Mouse (Mus musculus): ENCODE measurements at regions not wholly inside any gene's neighbourhood (a gene's known extent, or its start where the extent isn't known, plus 50 kb on each side); places are given as distances from the start of the nearest gene placed in this dataset.
A peak's percentile ranks its signal among the peaks of the same experiment; 100 is the strongest.

DNA sequence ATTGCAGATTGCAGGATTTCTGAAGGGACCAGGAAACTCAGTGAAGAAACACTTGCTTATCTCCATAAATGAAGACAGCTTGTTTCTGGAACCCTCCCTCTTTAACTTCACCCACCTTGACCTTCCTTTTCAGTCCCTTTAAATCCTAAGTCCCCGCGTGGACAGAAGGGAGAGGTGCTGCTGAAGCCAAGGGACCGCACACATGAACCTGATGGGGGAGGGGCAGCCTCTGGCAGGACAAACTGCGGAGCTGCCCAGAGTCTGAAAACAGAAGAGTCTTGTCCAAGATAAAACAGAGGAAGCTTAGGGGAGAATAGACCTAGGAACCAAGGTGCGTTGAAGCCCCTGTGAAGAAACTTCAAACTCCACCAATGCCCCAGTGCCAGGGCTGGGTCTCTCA is 368.9 kb upstream of the Tbx3 start:
- Histone ChIP-seq H3K4me1 (ENCODE audit: insufficient read depth, low read depth, low read length) (no peaks in the 10 kb centered on the region), H3K4me3 (ENCODE audit: low read depth, low read length) (no peak overlapping the region), H3K27me3 (replicated peaks; ENCODE audit: insufficient read depth, low read length) (no peaks in the 10 kb centered on the region), H3K27ac (ENCODE audit: low read length) (no peak overlapping the region), H3K4me2 (replicated peaks; ENCODE audit: low read depth, low read length) (no peak overlapping the region), H3K36me3 (ENCODE audit: insufficient read depth, low read length) (no peaks in the 10 kb centered on the region), H3K9ac (replicated peaks; ENCODE audit: low read depth) (no peak overlapping the region), H3K9me3 (ENCODE audit: low read length) (no peaks in the 10 kb centered on the region)
- DNase-seq (ENCODE audit: low spot score) (no peak), ATAC-seq (no peak)
- TF ChIP-seq CTCF (IDR thresholded peaks at IDR 0.05) (no peak), EP300 (IDR thresholded peaks at IDR 0.05) (no peak)
- WGBS: 40% methylated on average over 5 of the region's 5 CpGs

DNA sequence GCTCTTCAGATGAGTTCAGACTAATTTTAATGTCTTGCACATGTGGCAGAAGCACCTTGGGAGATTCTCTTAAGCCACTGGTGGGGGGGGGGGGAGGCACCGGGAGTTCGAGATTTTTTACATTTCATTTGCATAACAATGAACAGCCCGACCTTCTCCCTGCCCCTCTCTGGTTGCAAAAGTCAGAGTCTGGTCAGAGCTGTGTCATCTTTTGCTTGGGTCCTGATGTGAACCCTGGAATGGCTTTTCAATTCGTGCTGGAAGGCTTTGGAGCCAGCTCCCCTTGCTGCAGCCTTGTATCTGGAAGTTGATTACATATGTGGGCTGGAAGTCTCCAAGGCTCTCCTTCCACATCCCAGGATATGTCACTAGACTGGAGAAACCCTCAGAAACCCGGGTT is 365.7 kb upstream of the Tbx3 start:
- Histone ChIP-seq H3K4me2 (replicated peaks; ENCODE audit: low read depth, low read length) (no peak overlapping the region), H3K4me1 (ENCODE audit: insufficient read depth, low read depth, low read length) (no peaks in the 10 kb centered on the region), H3K9me3 (ENCODE audit: low read length) (no peaks in the 10 kb centered on the region), H3K27me3 (replicated peaks; ENCODE audit: insufficient read depth, low read length) (no peaks in the 10 kb centered on the region), H3K4me3 (ENCODE audit: low read depth, low read length) (no peak overlapping the region), H3K27ac (ENCODE audit: low read length) (no peak overlapping the region), H3K9ac (replicated peaks; ENCODE audit: low read depth) (no peak overlapping the region), H3K36me3 (ENCODE audit: insufficient read depth, low read length) (no peaks in the 10 kb centered on the region)
- DNase-seq (ENCODE audit: low spot score) (no peak), ATAC-seq (no peak)
- WGBS: 16% methylated on average over 5 of the region's 5 CpGs
- TF ChIP-seq CTCF (IDR thresholded peaks at IDR 0.05) (no peak), EP300 (IDR thresholded peaks at IDR 0.05) (no peak)

DNA sequence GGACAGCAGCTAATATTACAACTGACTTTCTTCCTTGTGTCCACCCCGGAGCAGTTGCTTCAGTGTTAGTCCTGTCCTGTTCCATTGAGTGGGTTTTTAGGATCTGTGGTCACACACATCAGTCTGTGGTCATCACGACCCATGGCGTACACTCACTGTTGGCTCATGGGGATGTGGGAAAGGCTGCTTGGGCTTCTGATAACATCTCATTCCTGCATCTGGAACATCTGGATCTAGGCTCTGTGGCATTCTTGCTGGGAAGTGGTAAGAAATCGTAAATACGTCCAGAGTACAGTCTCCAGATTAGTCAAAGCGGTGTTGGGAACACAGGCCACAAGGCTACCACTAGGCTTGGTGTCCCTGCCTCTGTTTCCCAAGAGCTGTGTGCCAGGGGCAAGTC is 362.7 kb upstream of the Tbx3 start:
- Histone ChIP-seq H3K4me2 (replicated peaks; ENCODE audit: low read depth, low read length) (no peak overlapping the region), H3K9ac (replicated peaks; ENCODE audit: low read depth) (no peak overlapping the region), H3K9me3 (ENCODE audit: low read length) (no peaks in the 10 kb centered on the region), H3K36me3 (ENCODE audit: insufficient read depth, low read length) (no peaks in the 10 kb centered on the region), H3K27me3 (replicated peaks; ENCODE audit: insufficient read depth, low read length) (no peaks in the 10 kb centered on the region), H3K4me3 (ENCODE audit: low read depth, low read length) (no peak overlapping the region), H3K27ac (ENCODE audit: low read length) (no peak overlapping the region), H3K4me1 (ENCODE audit: insufficient read depth, low read depth, low read length) (no peaks in the 10 kb centered on the region)
- 94% methylated on average over 6 of the region's 6 CpGs for WGBS
- no peak for ATAC-seq
- no peak for DNase-seq (ENCODE audit: low spot score)
- TF ChIP-seq CTCF (IDR thresholded peaks at IDR 0.05): no peak
- TF ChIP-seq EP300 (IDR thresholded peaks at IDR 0.05): no peak

- Histone ChIP-seq H3K9me3 (ENCODE audit: low read length) (no peaks in the 10 kb centered on the region), H3K36me3 (ENCODE audit: insufficient read depth, low read length) (no peaks in the 10 kb centered on the region), H3K4me2 (replicated peaks; ENCODE audit: low read depth, low read length) (no peak overlapping the region), H3K9ac (replicated peaks; ENCODE audit: low read depth) (no peak overlapping the region), H3K4me3 (ENCODE audit: low read depth, low read length) (no peak overlapping the region), H3K27me3 (replicated peaks; ENCODE audit: insufficient read depth, low read length) (no peaks in the 10 kb centered on the region), H3K4me1 (ENCODE audit: insufficient read depth, low read depth, low read length) (no peaks in the 10 kb centered on the region), H3K27ac (ENCODE audit: low read length) (no peak overlapping the region)
- TF ChIP-seq EP300 (IDR thresholded peaks at IDR 0.05) (no peak), CTCF (IDR thresholded peaks at IDR 0.05) (no peak)
- DNase-seq (ENCODE audit: low spot score) (no peak), ATAC-seq (no peak)
- WGBS: 56% methylated on average over 11 of the region's 11 CpGs
Observed at GRCm38 (mm10) chr5:119310178-119310930, 360.1 kb upstream of the Tbx3 start.

- TF ChIP-seq EP300 (IDR thresholded peaks at IDR 0.05): no peak
- no peak for TF ChIP-seq CTCF (IDR thresholded peaks at IDR 0.05)
- H3K4me2 ChIP-seq (replicated peaks; ENCODE audit: low read depth, low read length): no peak overlapping the region
- 58% methylated on average over 14 of the region's 14 CpGs for WGBS
- H3K36me3 ChIP-seq (ENCODE audit: insufficient read depth, low read length): no peaks in the 10 kb centered on the region
- no peaks in the 10 kb centered on the region for H3K4me1 ChIP-seq (ENCODE audit: insufficient read depth, low read depth, low read length)
- H3K27ac ChIP-seq (ENCODE audit: low read length): no peak overlapping the region
- H3K4me3 ChIP-seq (ENCODE audit: low read depth, low read length): no peak overlapping the region
- ATAC-seq (peak; percentile 89), DNase-seq (ENCODE audit: low spot score) (peak; percentile 81)
- no peak overlapping the region for H3K9ac ChIP-seq (replicated peaks; ENCODE audit: low read depth)
- H3K27me3 ChIP-seq (replicated peaks; ENCODE audit: insufficient read depth, low read length): no peaks in the 10 kb centered on the region
- no peaks in the 10 kb centered on the region for H3K9me3 ChIP-seq (ENCODE audit: low read length)
Observed at GRCm38 (mm10) chr5:119312808-119313207, 357.7 kb upstream of the Tbx3 start.

- Histone ChIP-seq H3K9ac (replicated peaks; ENCODE audit: low read depth) (no peak overlapping the region), H3K4me1 (ENCODE audit: insufficient read depth, low read depth, low read length) (no peaks in the 10 kb centered on the region), H3K4me3 (ENCODE audit: low read depth, low read length) (no peak overlapping the region), H3K9me3 (ENCODE audit: low read length) (no peaks in the 10 kb centered on the region), H3K36me3 (ENCODE audit: insufficient read depth, low read length) (no peaks in the 10 kb centered on the region), H3K4me2 (replicated peaks; ENCODE audit: low read depth, low read length) (no peak overlapping the region), H3K27me3 (replicated peaks; ENCODE audit: insufficient read depth, low read length) (no peaks in the 10 kb centered on the region), H3K27ac (ENCODE audit: low read length) (no peak overlapping the region)
- DNase-seq (ENCODE audit: low spot score) (no peak), ATAC-seq (no peak)
- 75% methylated on average over 7 of the region's 7 CpGs for WGBS
- TF ChIP-seq CTCF (IDR thresholded peaks at IDR 0.05): no peak
- TF ChIP-seq EP300 (IDR thresholded peaks at IDR 0.05): no peak
Observed at GRCm38 (mm10) chr5:119315149-119315548, 355.3 kb upstream of the Tbx3 start.

- no peaks in the 10 kb centered on the region for H3K27me3 ChIP-seq (replicated peaks; ENCODE audit: insufficient read depth, low read length)
- DNase-seq (ENCODE audit: low spot score): no peak
- H3K36me3 ChIP-seq (ENCODE audit: insufficient read depth, low read length): no peaks in the 10 kb centered on the region
- no peak overlapping the region for H3K4me3 ChIP-seq (ENCODE audit: low read depth, low read length)
- no peak overlapping the region for H3K4me2 ChIP-seq (replicated peaks; ENCODE audit: low read depth, low read length)
- H3K9me3 ChIP-seq (ENCODE audit: low read length): no peaks in the 10 kb centered on the region
- no peak for ATAC-seq
- H3K27ac ChIP-seq (ENCODE audit: low read length): no peak overlapping the region
- 60% methylated on average over 11 of the region's 11 CpGs for WGBS
- no peak for TF ChIP-seq EP300 (IDR thresholded peaks at IDR 0.05)
- no peak for TF ChIP-seq CTCF (IDR thresholded peaks at IDR 0.05)
- no peaks in the 10 kb centered on the region for H3K4me1 ChIP-seq (ENCODE audit: insufficient read depth, low read depth, low read length)
- no peak overlapping the region for H3K9ac ChIP-seq (replicated peaks; ENCODE audit: low read depth)
Observed at GRCm38 (mm10) chr5:119317617-119318016, 352.9 kb upstream of the Tbx3 start.

All from lung, postnatal 0 days (tissue).